Mouse (Mus musculus): ENCODE data around the gene C1qtnf12.

DNA sequence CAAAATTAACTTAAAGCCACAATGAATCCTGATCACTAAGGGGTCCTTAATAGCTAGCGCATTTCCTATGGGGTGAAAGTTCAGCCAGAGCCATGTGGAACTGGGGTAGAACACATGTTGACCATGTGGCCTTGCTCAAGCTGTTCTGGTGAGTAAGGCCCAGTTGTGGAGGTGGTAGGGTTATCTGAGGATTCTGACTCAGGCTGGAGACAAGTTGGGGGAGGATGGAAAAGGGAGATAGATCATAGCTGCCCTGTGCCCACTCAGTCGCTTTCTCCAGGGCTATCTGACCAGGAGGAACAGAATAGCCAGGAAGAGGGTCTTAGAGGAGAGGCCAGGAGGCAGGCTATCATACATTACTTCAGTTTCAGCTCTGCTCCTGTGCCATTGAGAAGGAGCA lies 52.3 kb downstream of the C1qtnf12 start:
- no peak for TF ChIP-seq GATA1 (IDR thresholded peaks at IDR 0.05; ENCODE audit: low read length)
- TF ChIP-seq TAL1 (IDR thresholded peaks at IDR 0.05; ENCODE audit: low read length), result no peak

All from erythroblast, embryonic 14.5 days (primary cell).